Mouse (Mus musculus) CH12.LX (cell line): ENCODE results near the gene Bach2.

Experiments
- CTCF ChIP-seq, 2 experiments: IDR thresholded peaks in 1 of 2; conservative IDR thresholded peaks in 1 of 2; 2 replicates each; pipeline ENCODE4 v1.5.1; 2011 to 2012; ENCODE audit warnings: low read depth in 2 of 2, low read length in 2 of 2, improper control_type of control experiment in 1 of 2, inconsistent platforms in 1 of 2, mild to moderate bottlenecking in 1 of 2, moderate library complexity in 1 of 2
- GABPA ChIP-seq: IDR thresholded peaks from 2 replicates; pipeline ENCODE4 v1.6.1; 2012; ENCODE audit warnings: low read depth, low read length, improper control_type of control experiment, inconsistent platforms; ENCODE audit not compliant: insufficient replicate concordance
- TBP ChIP-seq: conservative IDR thresholded peaks from 2 replicates; pipeline ENCODE4 v1.6.1; 2011; ENCODE audit warnings: low read depth, low read length, improper control_type of control experiment
- USF2 ChIP-seq: conservative IDR thresholded peaks from 2 replicates; pipeline ENCODE4 v1.6.1; 2011; ENCODE audit warnings: low read depth, low read length, improper control_type of control experiment
- ZC3H11A ChIP-seq: IDR thresholded peaks from 2 replicates; pipeline ENCODE4 v1.6.1; 2012; ENCODE audit warnings: low read depth, mild to moderate bottlenecking, inconsistent platforms, low read length, improper control_type of control experiment

- TF ChIP-seq CTCF (conservative IDR thresholded peaks at IDR 0.05 in 1 of 2, IDR thresholded peaks at IDR 0.05 in 1 of 2; ENCODE audit: low read depth in 2 of 2, low read length in 2 of 2), result no peak
- TF ChIP-seq GABPA, result no peak
- TF ChIP-seq ZC3H11A, result no peak
- no peak for TF ChIP-seq TBP
- TF ChIP-seq USF2, result no peak
Observed at GRCm38 (mm10) chr4:32247463-32248113, 9.0 kb downstream of the Bach2 start.
